Mouse (Mus musculus) CD4-positive naive resting alpha-beta T cell, adult 57 days (primary cell): ENCODE results near the gene Pnlip. TPM values are rescaled to one million over a fixed set of nuclear protein-coding genes. Genes with fewer than 3 reads are reported as not detected.

Source experiments
- total RNA-seq: library from RNA; stranded (reverse); gene quantifications from one replicate; pipeline ENCODE4 v1.2.4, GENCODE M21; 2023

Pnlip gene
- total RNA-seq, result 2.4 TPM

DNA sequence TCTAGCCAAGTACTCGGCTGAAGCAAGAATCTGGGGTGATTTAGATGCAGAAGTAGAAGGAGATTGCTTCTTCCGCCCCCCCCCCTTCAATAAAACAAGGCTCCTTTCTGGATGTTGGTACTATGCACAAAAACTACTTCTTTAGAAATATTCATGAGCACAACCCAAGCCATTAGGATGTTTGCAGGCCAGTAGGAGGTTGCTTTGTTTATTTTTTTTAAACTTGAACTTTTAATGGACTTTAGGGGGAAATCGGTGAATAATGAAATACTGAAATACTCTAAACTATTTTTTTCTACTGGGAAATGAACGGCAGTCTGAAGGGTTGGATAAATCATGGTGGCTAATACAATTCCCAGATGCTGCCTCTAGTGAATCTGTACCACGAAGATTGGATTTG, at the start of gene Pnlip:
TSS of gene Pnlip (plus strand) at position 301 of the 400 bp plus-strand sequence.

DNA sequence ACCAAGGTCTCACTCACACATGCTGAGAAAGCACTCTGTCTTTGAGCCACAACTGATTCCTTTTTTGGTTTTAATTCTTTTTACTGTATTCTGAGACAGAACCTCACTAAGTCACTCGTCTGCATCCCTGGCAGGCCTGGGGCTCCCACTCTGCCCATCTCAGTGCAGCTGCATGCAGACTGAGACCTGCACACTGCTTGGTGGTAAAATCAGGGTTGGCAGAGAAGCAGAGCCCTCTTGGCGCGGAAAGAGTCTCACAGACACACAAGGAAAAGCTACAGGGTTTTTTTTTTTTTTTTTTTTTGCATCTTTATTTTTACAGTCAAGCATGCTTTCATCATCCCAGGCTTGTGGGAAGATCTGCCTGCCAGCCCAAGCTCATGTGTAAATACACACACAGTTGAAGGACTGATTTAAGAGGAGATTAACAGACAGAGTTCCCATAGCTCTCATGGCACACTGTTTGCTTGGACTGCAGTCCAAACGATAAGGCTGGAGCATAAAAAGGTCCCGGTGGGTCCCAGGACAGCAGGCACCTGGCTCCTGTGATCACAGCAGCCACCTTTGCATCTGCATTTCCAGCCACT, 76.2 kb downstream of the Pnlip start, which contains the start of gene Pnliprp1:
TSS of gene Pnliprp1 (plus strand) at position 443 of the 587 bp plus-strand sequence.

Other genes with a start within 250 kb of the Pnlip start
- gene Gfra1, start 196.6 kb upstream of the Pnlip start, total RNA-seq, result 0.35 TPM
- not detected for gene Ccdc172, start 140.5 kb upstream of the Pnlip start, total RNA-seq
- gene Pnliprp1, start 76.4 kb downstream of the Pnlip start, total RNA-seq, result not detected
- gene Pnliprp2, start 107.2 kb downstream of the Pnlip start, total RNA-seq, result not detected
- not detected for gene 1700019N19Rik, start 142.0 kb downstream of the Pnlip start, total RNA-seq